Mouse (Mus musculus): ENCODE results near the gene Fbxw2. TPM values are rescaled to one million over a fixed set of nuclear protein-coding genes. Genes with fewer than 3 reads are reported as not detected.

Fbxw2 gene
- polyA plus RNA-seq, 1 experiment from 2014 or later = 86.6 TPM

DNA sequence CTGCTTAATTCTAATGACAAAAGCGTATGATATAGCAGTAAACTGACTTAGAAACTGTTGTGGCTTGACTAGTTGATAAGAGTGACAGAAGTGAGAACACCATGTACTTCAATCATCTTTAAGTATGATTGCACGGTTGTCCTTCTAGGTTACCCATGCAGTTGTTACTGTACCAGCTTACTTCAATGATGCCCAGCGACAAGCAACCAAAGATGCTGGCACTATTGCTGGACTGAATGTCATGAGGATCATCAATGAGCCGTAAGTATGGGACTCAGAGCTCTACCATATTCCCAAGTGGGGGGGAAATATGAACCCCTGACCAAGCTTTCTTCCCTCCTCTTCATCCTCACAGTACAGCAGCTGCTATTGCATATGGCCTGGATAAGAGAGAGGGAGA lies 52.4 kb downstream of the Fbxw2 start:
- Histone ChIP-seq H3K4me3 (ENCODE audit: low read depth, low read length) (peak overlapping the region; percentile 96; the same call in 1 of the 2 replicates), H3K9me3 (ENCODE audit: low read length) (no peaks in the 10 kb centered on the region), H3K9ac (replicated peaks; ENCODE audit: low read depth) (no peak overlapping the region), H3K27me3 (replicated peaks; ENCODE audit: insufficient read depth, low read length) (no peaks in the 10 kb centered on the region), H3K4me2 (replicated peaks; ENCODE audit: low read depth, low read length) (peak overlapping the region; percentile 62; the same call in 1 of the 2 replicates), H3K4me1 (ENCODE audit: insufficient read depth, low read depth, low read length) (peaks cover 12% of the 10 kb centered on the region; the same call in 1 of the 2 replicates), H3K36me3 (ENCODE audit: insufficient read depth, low read length) (peaks cover 33% of the 10 kb centered on the region; the same call in 1 of the 2 replicates), H3K27ac (ENCODE audit: low read length) (no peak overlapping the region)
- WGBS = 71% methylated on average over 4 of the region's 4 CpGs
- no peak for TF ChIP-seq CTCF (IDR thresholded peaks at IDR 0.05)
- no peak for TF ChIP-seq EP300 (IDR thresholded peaks at IDR 0.05)
- DNase-seq (ENCODE audit: low spot score) (no peak), ATAC-seq (no peak)

GRCm38 (mm10) chr2:34772252-34773235 lies 53.6 kb downstream of the Fbxw2 start:
- Histone ChIP-seq H3K27ac (ENCODE audit: low read length) (peak overlapping the region; percentile 91), H3K4me2 (replicated peaks; ENCODE audit: low read depth, low read length) (peak overlapping the region; percentile 62), H3K4me3 (ENCODE audit: low read depth, low read length) (peak overlapping the region; percentile 96), H3K4me1 (ENCODE audit: insufficient read depth, low read depth, low read length) (peaks cover 12% of the 10 kb centered on the region; the same call in 1 of the 2 replicates), H3K9ac (replicated peaks; ENCODE audit: low read depth) (peak overlapping the region; percentile 90), H3K27me3 (replicated peaks; ENCODE audit: insufficient read depth, low read length) (no peaks in the 10 kb centered on the region), H3K9me3 (ENCODE audit: low read length) (no peaks in the 10 kb centered on the region), H3K36me3 (ENCODE audit: insufficient read depth, low read length) (peaks cover 27% of the 10 kb centered on the region; the same call in 1 of the 2 replicates)
- 2% methylated on average over 50 of the region's 50 CpGs for WGBS
- ATAC-seq = peak; percentile 1
- DNase-seq (ENCODE audit: low spot score) = peak; percentile 60
- TF ChIP-seq CTCF (IDR thresholded peaks at IDR 0.05) (no peak), EP300 (IDR thresholded peaks at IDR 0.05) (no peak)

DNA sequence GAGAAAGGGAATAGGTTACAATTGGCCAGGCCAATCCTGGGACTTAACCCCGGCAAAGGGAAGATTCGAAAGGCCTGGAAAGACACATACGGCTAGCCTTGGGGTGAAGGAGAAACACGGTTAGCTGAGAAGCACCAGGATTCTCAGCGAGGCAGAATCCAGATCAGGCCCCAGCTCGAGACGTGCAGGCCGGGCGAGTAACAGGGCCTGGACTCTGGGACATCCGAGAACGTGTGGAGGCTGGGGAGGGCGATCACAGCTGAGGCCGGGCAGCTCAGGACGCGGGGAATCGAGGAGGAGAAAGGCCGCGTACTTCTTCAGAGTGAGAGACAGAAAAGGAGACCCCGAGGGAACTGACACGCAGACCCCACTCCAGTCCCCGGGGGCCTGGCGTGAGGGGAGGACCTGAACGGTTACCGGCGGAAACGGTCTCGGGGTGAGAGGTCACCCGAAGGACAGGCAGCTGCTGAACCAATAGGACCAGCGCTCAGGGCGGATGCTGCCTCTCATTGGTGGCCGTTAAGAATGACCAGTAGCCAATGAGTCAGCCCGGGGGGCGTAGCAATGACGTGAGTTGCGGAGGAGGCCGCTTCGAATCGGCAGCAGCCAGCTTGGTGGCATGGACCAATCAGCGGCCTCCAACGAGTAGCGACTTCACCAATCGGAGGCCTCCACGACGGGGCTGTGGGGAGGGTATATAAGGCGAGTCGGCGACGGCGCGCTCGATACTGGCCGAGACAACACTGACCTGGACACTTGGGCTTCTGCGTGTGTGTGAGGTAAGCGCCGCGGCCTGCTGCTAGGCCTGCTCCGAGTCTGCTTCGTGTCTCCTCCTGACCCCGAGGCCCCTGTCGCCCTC lies 54.5 kb downstream of the Fbxw2 start, which contains the start of gene Hspa5:
TSS of gene Hspa5 (plus strand) at position 603 of the 859 bp plus-strand sequence.
- H3K4me1 ChIP-seq (ENCODE audit: insufficient read depth, low read depth, low read length) = peaks cover 12% of the 10 kb centered on the region; the same call in 1 of the 2 replicates
- no peaks in the 10 kb centered on the region for H3K9me3 ChIP-seq (ENCODE audit: low read length)
- H3K9ac ChIP-seq (replicated peaks; ENCODE audit: low read depth) = peak within 1 kb of the TSS; percentile 95
- peak within 1 kb of the TSS; percentile 71 for H3K4me2 ChIP-seq (replicated peaks; ENCODE audit: low read depth, low read length)
- DNase-seq (ENCODE audit: low spot score) (peak; percentile 100), ATAC-seq (peak; percentile 99)
- peaks cover 27% of the 10 kb centered on the region; the same call in 1 of the 2 replicates for H3K36me3 ChIP-seq (ENCODE audit: insufficient read depth, low read length)
- H3K27ac ChIP-seq (ENCODE audit: low read length) = peak within 1 kb of the TSS; percentile 93
- H3K27me3 ChIP-seq (replicated peaks; ENCODE audit: insufficient read depth, low read length) = no peaks in the 10 kb centered on the region
- no peak for TF ChIP-seq CTCF (IDR thresholded peaks at IDR 0.05)
- TF ChIP-seq EP300 (IDR thresholded peaks at IDR 0.05) = no peak
- peak within 1 kb of the TSS; percentile 96 for H3K4me3 ChIP-seq (ENCODE audit: low read depth, low read length)
- under 1% methylated on average over 60 of the region's 60 CpGs for WGBS

GRCm38 (mm10) chr2:34770951-34771350 lies 55.2 kb downstream of the Fbxw2 start:
- Histone ChIP-seq H3K4me1 (ENCODE audit: insufficient read depth, low read depth, low read length) (peaks cover 12% of the 10 kb centered on the region; the same call in 1 of the 2 replicates), H3K27ac (ENCODE audit: low read length) (peak overlapping the region; percentile 93), H3K36me3 (ENCODE audit: insufficient read depth, low read length) (peaks cover 21% of the 10 kb centered on the region; the same call in 1 of the 2 replicates), H3K27me3 (replicated peaks; ENCODE audit: insufficient read depth, low read length) (no peaks in the 10 kb centered on the region), H3K9me3 (ENCODE audit: low read length) (no peaks in the 10 kb centered on the region), H3K4me3 (ENCODE audit: low read depth, low read length) (peak overlapping the region; percentile 96), H3K4me2 (replicated peaks; ENCODE audit: low read depth, low read length) (peak overlapping the region; percentile 71), H3K9ac (replicated peaks; ENCODE audit: low read depth) (peak overlapping the region; percentile 95)
- no peak for TF ChIP-seq EP300 (IDR thresholded peaks at IDR 0.05)
- TF ChIP-seq CTCF (IDR thresholded peaks at IDR 0.05) = no peak
- WGBS = under 1% methylated on average over 6 of the region's 6 CpGs
- ATAC-seq (no peak), DNase-seq (ENCODE audit: low spot score) (no peak)

- no peak overlapping the region for H3K9ac ChIP-seq (replicated peaks; ENCODE audit: low read depth)
- no peak overlapping the region for H3K27ac ChIP-seq (ENCODE audit: low read length)
- peaks cover 12% of the 10 kb centered on the region; the same call in 1 of the 2 replicates for H3K4me1 ChIP-seq (ENCODE audit: insufficient read depth, low read depth, low read length)
- WGBS = 74% methylated on average over 2 of the region's 2 CpGs
- H3K36me3 ChIP-seq (ENCODE audit: insufficient read depth, low read length) = peaks cover 13% of the 10 kb centered on the region; the same call in 1 of the 2 replicates
- no peaks in the 10 kb centered on the region for H3K27me3 ChIP-seq (replicated peaks; ENCODE audit: insufficient read depth, low read length)
- no peak for TF ChIP-seq CTCF (IDR thresholded peaks at IDR 0.05)
- no peak for TF ChIP-seq EP300 (IDR thresholded peaks at IDR 0.05)
- H3K9me3 ChIP-seq (ENCODE audit: low read length) = no peaks in the 10 kb centered on the region
- DNase-seq (ENCODE audit: low spot score) (peak; percentile 50), ATAC-seq (no peak)
- no peak overlapping the region for H3K4me2 ChIP-seq (replicated peaks; ENCODE audit: low read depth, low read length)
- H3K4me3 ChIP-seq (ENCODE audit: low read depth, low read length) = no peak overlapping the region
These were observed 56.1 kb downstream of the Fbxw2 start for GRCm38 (mm10) chr2:34770049-34770448.

Data from lung, postnatal 0 days (tissue).